Mouse (Mus musculus) layer of hippocampus, adult 9-10 months (tissue): Measurements from ENCODE around the gene Lins1.

Source experiments
- DNase-seq: peaks from one replicate; pipeline ENCODE4 v3.0.0; 2022; ENCODE audit warnings: low spot score

Gene Lins1

DNA sequence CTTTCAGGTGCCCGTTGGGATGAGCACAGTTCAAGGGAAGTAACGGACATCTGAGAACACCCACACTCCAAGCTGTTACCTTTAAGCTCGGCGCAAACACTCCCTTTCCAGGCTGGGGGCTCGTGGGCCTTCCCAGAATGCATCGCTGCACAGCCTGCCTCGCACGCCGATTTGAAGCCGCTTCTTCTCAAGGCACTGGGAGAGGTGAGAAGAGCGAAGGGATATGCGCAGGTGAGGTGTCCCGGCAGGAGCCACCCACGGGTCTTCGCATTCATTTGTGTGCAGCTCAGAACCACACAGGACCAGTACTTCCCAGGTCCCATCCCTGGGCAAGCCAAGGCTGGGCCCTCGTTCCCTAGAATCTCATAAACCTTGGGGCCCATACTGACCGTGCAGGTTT lies 43.7 kb downstream of the Lins1 start:
- no peak for DNase-seq

DNA sequence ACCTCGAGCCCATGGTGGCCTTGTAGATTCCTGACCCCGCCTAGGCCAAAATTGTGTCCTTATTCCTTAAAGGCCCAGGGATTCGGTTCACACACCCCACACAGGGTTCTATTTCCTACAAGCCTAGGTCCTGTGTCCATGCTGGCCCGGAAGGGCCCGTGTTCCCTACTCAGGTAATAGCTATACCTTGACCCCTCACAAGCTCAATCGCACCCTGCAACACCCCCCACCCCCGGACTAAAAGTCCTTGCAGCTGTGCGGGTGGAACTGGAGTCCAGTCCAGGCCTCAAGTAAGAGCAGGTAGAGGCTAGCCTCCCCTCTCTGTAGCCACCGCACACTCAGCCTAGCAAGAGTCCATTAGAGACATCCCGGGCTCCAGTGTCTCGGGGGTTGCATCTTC lies 44.2 kb downstream of the Lins1 start:
- DNase-seq = no peak

DNA sequence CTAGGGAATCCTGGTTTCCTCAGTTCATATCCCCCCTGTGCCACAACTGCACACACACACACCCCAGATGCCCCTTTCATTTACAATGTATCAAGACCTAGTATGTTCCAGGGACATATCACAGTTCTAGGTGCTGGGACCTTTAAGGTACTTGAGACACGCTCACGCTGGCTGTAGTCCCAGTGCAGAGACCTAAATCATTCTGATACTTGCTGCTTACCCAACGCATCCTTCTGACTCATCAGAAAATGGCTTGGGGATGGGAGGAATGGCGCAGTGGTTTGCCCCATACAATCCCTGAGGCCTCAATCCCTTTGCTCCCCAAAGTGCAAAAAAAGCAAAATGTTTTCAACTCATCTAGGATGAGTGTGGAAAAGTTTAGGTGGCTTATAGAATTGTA lies 44.8 kb downstream of the Lins1 start:
- no peak for DNase-seq

DNA sequence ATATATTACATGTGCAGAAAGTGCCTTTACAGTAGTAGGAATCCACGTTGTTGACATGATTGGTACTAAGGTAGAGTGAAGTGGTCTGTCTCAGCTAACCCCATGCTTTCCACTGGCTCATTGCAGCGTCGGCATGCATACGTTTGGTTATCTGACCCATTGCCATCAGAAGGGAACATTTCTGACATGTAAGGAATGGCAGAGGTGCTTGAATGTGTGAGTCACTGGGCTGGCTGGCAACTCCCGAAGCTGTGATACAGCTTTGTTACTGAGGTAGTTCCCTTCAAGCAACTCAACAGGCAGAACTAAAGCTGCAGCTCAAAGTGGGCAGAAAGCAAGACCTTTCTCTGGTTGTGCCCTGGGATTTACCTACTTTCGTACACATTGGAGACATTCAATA lies 45.3 kb downstream of the Lins1 start:
- no peak for DNase-seq

DNA sequence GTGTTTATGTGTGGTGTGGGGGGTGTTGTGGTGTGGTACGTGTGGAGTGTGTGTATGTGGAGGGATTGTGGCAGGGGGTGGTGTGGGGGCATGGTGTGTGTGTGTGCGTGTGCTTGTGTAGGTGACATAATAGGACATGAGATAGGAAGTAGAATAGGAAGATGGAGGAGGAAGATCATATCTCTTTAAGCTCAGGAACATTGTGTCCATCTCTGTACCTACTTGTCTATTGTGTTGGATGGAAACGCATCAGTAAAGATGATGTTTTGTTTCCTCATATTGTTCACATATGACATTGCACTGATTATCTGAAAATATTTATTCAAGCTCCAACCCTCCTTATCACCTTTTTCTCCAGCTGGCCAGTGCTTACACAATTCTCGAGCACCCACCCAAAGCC lies 47.7 kb downstream of the Lins1 start:
- DNase-seq = no peak

DNA sequence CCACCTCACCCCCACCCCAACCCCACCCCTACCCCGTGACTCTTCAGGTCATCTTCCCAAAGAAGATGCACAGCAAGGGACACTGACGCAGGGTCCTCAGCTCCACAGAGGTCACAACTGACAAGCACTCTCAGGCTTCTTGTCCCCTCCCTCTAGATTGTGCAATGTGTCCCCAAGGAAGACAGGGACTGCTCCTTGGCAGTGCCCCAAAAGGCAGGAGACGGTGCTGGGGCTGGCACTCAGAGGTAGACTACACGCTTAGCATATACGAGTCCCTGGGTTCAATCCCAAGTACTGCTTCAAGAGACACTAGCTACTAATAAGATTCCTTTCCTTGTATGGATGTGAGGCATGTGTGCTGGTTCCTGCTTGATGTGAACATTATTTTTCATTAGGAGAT lies 51.3 kb downstream of the Lins1 start:
- no peak for DNase-seq

DNA sequence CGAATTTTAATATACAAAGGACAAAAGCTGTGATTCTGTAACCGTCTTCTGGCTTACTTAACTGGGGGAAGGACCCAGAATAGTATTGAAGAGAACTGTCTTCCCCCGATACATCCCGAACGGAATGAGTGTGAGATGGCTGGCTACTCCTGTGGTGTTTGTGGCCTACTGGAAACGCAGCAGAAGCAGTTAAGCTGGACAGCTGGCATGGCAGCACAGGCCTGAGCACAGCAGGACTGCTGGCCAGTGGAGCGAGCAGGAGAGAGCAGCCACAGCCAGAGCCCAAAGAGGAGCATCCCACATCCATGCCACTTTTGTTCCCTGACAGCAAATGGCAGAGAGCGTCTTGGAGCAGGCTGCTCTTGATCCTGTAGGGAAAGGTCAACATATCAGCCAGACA lies 51.7 kb downstream of the Lins1 start:
- DNase-seq = no peak

DNA sequence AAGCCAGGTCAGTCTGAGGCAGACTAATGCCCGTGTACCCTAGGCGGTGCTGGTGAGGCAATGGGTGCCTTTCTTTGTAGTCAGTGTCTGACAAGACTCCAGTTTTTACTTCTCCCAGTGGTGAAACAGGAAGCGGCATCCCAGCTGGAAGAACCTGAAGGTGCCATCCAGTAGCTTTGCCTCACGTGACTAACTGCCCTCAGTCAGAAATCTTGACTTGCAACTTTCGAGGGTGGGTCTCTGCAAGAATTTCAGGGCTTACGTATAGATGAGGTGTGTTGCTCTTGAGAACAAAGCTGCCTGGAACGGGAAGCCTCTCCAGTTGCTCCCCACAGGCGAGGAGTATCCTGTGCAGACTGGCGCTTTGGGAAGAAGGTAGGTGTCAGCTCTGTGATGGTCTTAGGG lies 53.7 kb downstream of the Lins1 start, which contains the start of gene Cers3:
Cers3 (plus strand) TSS at position 128 of the 405 bp plus-strand sequence.
- no peak for DNase-seq

DNA sequence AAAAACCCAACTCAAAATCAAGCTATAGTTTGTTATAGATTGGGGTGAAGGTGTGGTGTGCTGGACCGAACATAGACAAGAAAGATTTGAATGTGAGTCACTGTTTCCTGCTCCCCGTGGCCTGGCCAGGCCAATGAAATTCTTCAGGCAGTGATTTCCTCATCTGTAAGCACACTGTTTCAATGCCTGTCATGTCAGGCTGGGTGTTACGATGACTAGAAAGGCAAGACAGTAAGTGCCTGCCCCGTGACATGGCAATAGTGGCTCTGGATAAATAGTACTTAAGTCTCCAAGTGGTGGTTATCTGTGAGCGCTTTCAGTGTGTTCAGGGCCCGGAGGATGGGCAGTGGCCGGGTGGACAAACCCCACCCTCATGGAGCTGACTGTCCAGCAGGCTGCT lies 57.3 kb downstream of the Lins1 start:
- DNase-seq = no peak

DNA sequence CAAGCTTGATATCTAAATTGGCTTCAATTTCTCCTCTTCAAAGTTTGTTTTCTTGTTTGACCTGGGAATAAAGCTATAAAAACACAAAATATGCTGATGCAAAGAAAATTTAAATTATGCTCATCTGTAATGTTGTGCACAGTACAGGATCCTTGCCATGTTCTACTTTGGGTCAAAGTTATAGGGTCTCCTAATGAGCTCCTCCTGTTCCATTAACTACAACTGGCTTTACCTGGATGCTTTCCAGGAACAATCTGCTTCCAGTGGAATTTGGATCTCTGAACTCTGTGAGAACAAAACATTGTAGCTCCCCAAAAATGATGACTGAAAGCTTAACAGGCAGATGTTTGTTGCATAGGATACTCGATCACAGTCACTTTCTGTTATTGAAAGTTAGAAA lies 60.3 kb downstream of the Lins1 start:
- DNase-seq = no peak

DNA sequence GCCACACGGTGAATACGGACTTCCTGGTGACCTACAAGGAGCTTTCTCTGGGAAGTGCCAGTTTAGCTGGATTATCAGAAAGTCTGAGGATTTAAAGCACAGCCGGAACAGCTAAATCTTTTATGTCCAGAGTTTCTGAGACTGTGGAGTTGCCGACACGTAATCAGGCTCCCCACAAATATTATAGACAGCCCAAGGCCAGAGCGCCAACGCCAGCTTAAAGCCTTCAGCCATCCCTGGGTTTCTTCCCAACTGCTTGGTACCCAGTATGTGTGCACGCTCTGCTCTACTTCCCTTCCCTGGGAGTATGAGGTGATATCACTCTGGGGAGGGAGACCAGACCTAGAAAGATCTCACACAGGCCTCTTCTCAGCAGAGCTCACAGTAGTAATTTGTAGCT lies 64.1 kb downstream of the Lins1 start:
- no peak for DNase-seq

DNA sequence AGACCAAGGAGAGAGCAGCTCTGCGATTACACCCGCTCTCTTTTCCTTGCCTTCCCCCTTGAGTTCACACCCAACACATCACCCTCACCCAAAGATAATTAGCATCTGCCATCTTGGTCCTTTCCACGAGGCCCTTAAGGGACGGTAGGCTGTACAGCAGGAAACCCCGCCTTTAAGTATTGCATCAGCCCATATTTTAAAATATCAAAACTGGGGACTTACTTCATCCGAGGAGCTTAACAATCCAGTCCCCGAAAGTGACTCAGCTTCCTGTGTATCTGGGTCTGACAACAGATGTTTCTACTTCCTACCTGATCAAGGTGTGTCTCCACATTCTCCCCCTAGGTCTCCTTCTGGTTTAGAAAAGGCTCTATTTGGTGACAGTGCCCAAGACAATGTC lies 65.9 kb downstream of the Lins1 start:
- no peak for DNase-seq
